Mouse (Mus musculus) myocyte (in vitro differentiated cells): Measurements from ENCODE around the gene Specc1l.

Experiments used
- E2F4 ChIP-seq: IDR thresholded peaks from one replicate; pipeline ENCODE4 v1.6.1; 2011; ENCODE audit warnings: mild to moderate bottlenecking, control low read depth, moderate library complexity; ENCODE audit not compliant: insufficient read depth
- POLR2A ChIP-seq: IDR thresholded peaks from one replicate; pipeline ENCODE4 v1.6.1; 2011; ENCODE audit warnings: low read depth, mild to moderate bottlenecking, control low read depth, moderate library complexity; ENCODE audit not compliant: insufficient read length
- TCF12 ChIP-seq: IDR thresholded peaks from one replicate; pipeline ENCODE4 v1.6.1; 2011; ENCODE audit warnings: mild to moderate bottlenecking, control low read depth; ENCODE audit not compliant: poor library complexity, insufficient read depth, severe bottlenecking

DNA sequence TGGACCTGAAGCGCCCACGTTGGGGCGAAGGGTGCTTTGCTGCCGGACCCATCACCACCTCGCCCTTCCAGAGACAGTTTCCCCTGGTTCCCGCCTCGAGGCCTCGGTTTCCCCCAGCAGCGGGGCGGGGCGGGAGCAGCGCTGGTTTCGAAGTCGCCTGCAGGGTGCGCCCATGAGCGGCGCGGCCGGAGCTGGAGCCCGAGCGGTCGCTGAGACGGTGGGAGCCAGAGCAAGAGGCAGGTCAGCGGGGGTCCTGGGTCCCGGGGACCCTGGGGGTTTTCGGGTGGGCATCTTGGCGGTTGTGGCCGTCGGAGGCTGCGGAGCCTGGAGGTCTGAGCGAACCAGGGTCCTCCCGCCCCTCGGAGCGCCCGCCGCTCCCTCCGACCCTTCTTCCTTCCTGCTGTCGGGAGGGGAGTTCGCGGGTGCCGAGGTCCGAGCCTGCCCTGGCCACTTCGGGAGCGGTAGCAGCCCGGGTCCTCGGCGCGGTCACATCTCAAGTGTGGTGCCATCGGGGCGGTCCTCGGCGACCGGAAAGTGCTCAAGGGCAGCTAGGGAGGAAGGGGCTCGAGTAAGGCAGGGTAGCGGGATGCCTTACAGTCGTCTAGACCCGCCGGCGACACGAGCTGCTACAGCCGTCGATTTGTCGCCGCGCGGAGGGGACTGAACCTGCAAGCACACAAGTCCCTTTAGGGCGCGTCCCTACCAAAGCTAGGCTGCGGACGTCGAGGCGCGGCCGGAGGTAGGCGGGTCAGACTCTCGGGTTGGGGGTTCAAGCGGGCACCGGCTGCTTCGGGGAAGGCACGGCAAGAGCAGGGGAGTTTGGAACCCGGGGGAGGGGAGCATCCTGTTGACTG, 105.3 kb downstream of the Specc1l start:
- TF ChIP-seq TCF12 = no peak
- no peak for TF ChIP-seq POLR2A
- TF ChIP-seq E2F4 = no peak
